ENCODE assay signal across 21 mouse cellular contexts in the genomic region with DNA sequence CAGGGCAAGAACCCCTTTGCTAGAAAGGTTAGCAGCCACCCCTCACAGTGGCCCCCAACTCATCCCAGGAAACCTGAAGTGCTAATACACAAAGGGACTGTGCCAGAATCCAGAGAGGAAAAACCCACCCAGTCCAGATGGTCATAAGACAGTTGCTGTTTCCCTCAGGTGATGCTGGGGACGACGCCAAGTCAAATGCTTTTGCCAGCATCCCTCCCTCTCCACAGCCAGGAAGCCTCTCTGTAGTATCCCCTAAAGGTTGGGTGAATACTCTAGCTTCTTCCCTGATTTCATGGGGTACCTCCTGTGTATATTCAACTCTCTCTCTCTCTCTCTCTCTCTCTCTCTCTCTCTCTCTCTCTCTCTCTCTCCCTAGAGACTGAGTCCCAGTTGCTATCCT.
"Had no signal": no experiment of that assay in that cellular context is flagged by ENCODE, and none has a peak within 500 bp of the region (broad histone marks: within the 10 kb centered on the region; RNA-seq: fewer than 3 reads in every experiment).

No protein-coding gene starts in this region.

- H3K27me3 ChIP-seq: liver, embryonic 12.5 days had no signal

- H3K4me2 ChIP-seq: heart, embryonic 12.5 days; hindbrain, embryonic 13.5 days; hindbrain, embryonic 15.5 days; kidney, embryonic 15.5 days; limb, embryonic 13.5 days; limb, embryonic 15.5 days; liver, embryonic 12.5 days had no signal

- ATAC-seq: hindbrain, postnatal 0 days; intestine, embryonic 16.5 days; liver, embryonic 12.5 days had no signal

- DNase-seq: gastrocnemius, postnatal 14 days; gastrocnemius, postnatal 36 days; kidney, adult 11 months; kidney, adult 2 months; kidney, adult 9 months; kidney, postnatal 14 days; kidney, postnatal 36 days; layer of hippocampus, adult 9-11 months; layer of hippocampus, postnatal 36 days had no signal

- H3K4me1 ChIP-seq: heart, embryonic 10.5 days; heart, embryonic 12.5 days; limb, embryonic 15.5 days; liver, embryonic 12.5 days had no signal

- H3K9me3 ChIP-seq: heart, embryonic 10.5 days; heart, embryonic 12.5 days; hindbrain, embryonic 13.5 days; hindbrain, embryonic 15.5 days; kidney, embryonic 15.5 days; limb, embryonic 13.5 days; limb, embryonic 15.5 days; liver, embryonic 12.5 days had no signal

- H3K36me3 ChIP-seq: heart, embryonic 10.5 days; heart, embryonic 12.5 days; hindbrain, embryonic 13.5 days; hindbrain, embryonic 15.5 days; kidney, embryonic 15.5 days; limb, embryonic 13.5 days; limb, embryonic 15.5 days; liver, embryonic 12.5 days had no signal

- H3K27ac ChIP-seq: heart, embryonic 10.5 days; hindbrain, embryonic 13.5 days; hindbrain, embryonic 15.5 days; hindbrain, postnatal 0 days; kidney, embryonic 15.5 days; kidney, postnatal 0 days; limb, embryonic 13.5 days; limb, embryonic 15.5 days; liver, embryonic 12.5 days; liver, embryonic 14.5 days had no signal

- H3K4me3 ChIP-seq: heart, embryonic 10.5 days; heart, embryonic 12.5 days; hindbrain, embryonic 13.5 days; hindbrain, embryonic 15.5 days; kidney, embryonic 15.5 days; limb, embryonic 13.5 days; limb, embryonic 15.5 days; liver, embryonic 12.5 days had no signal

- H3K9ac ChIP-seq: heart, embryonic 12.5 days; hindbrain, embryonic 13.5 days; hindbrain, embryonic 15.5 days; kidney, embryonic 15.5 days; limb, embryonic 13.5 days; limb, embryonic 15.5 days; liver, embryonic 12.5 days; liver, embryonic 14.5 days had no signal
